Mouse (Mus musculus): ENCODE results near the gene Unc79. TPM values are rescaled to one million over a fixed set of nuclear protein-coding genes. Genes with fewer than 3 reads are reported as not detected.

The Unc79 gene
- polyA plus RNA-seq, 1 experiment from 2014 or later, result 0.31 TPM

DNA sequence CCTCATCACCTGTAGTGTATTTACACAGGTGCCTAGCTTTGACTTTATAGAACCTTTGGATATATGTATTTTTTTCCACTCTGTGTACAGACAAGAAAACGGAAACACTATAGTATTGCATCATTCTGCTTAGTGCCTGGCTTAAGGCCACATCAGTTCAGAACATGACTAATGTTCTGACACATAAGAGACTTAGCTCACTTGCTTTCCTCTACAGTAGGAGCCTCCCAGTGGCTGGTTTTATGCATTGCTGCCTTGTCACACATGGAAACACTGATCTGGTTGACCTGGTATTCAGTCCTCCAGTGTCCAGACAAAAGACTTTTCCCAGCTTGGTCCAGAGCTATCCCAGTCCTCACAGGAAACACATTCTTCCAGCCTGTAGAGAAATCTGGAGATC lies 150.5 kb downstream of the Unc79 start:
- no peak for ATAC-seq (ENCODE audit: insufficient number of reproducible peaks, low FRiP score, low TSS enrichment, low read depth)
- no peak overlapping the region for H3K4me3 ChIP-seq
- H3K27me3 ChIP-seq, result no peaks in the 10 kb centered on the region
- WGBS, result 48% methylated on average over 1 of the region's 1 CpGs
- no peak overlapping the region for H3K27ac ChIP-seq
- no peak overlapping the region for H3K4me2 ChIP-seq
- no peaks in the 10 kb centered on the region for H3K9me3 ChIP-seq
- H3K4me1 ChIP-seq, result no peaks in the 10 kb centered on the region
- no peaks in the 10 kb centered on the region for H3K36me3 ChIP-seq
- H3K9ac ChIP-seq, result no peak overlapping the region

DNA sequence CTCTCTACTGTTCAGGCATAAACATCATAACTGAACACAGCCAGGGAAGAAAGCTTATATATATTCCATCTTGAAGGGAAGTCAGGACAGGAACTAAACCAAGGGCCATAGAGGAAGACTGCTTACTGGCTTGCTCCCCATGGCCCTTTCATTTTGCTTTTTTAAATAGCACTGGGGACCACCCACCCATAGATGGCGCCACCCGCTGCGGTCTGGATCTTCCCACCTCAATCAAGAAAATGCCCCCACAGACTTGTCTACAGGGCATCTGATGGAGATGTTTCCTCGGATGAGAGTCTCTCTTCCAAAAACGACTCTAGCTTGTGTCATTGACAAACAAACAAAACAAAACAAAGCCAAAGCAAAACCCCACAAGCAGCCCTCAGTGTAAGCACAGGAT lies 151.4 kb downstream of the Unc79 start:
- Histone ChIP-seq H3K9ac (no peak overlapping the region), H3K4me2 (no peak overlapping the region), H3K36me3 (no peaks in the 10 kb centered on the region), H3K27ac (no peak overlapping the region), H3K27me3 (no peaks in the 10 kb centered on the region), H3K9me3 (no peaks in the 10 kb centered on the region), H3K4me3 (no peak overlapping the region), H3K4me1 (no peaks in the 10 kb centered on the region)
- ATAC-seq (ENCODE audit: insufficient number of reproducible peaks, low FRiP score, low TSS enrichment, low read depth), result no peak
- 64% methylated on average over 5 of the region's 5 CpGs for WGBS

DNA sequence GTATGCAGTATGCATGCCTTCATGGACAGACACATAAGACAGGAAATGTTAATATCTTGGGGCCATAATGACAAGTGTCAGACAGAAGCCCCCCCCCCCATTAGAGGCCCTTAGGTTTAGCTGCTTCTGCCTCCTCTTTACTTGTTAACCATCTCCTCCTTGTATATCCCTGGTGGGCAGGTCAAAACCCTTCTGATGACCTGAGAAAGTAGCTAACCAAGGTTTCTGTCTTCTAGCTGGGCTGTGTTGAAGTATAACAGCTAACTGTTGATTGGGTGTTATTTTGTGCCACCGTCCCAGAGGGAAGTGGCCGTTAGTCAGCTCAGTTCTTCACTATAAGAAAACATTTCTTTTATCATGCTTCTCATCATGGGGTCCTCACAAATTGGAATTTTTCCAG lies 154.4 kb downstream of the Unc79 start:
- Histone ChIP-seq H3K36me3 (no peaks in the 10 kb centered on the region), H3K27ac (no peak overlapping the region), H3K4me2 (no peak overlapping the region), H3K4me1 (no peaks in the 10 kb centered on the region), H3K9ac (no peak overlapping the region), H3K9me3 (no peaks in the 10 kb centered on the region), H3K27me3 (no peaks in the 10 kb centered on the region), H3K4me3 (no peak overlapping the region)
- 51% methylated on average over 2 of the region's 2 CpGs for WGBS
- ATAC-seq (ENCODE audit: insufficient number of reproducible peaks, low FRiP score, low TSS enrichment, low read depth), result no peak

DNA sequence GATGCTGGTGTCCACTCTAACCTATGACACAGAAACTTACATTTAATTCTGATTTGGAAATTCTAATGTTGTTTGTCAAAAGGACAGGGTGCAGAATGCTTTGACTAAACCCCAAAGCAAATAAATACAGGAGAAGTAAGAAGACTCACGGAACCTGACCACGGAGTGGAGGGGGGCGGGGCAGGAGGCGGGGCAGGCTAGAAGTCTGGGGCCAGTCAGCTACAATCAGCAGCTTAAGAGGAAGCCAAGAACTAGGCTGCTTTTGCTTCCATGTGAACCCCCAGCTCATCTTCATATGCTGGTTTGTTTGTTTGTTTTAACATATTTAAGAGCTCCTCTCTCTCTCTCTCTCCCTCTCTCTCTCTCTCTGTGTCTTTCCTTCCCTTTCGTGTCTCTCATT lies 154.9 kb downstream of the Unc79 start:
- H3K9me3 ChIP-seq, result no peaks in the 10 kb centered on the region
- no peak overlapping the region for H3K27ac ChIP-seq
- 12% methylated on average over 5 of the region's 5 CpGs for WGBS
- H3K4me3 ChIP-seq, result no peak overlapping the region
- H3K9ac ChIP-seq, result no peak overlapping the region
- no peak for ATAC-seq (ENCODE audit: insufficient number of reproducible peaks, low FRiP score, low TSS enrichment, low read depth)
- H3K36me3 ChIP-seq, result no peaks in the 10 kb centered on the region
- H3K4me2 ChIP-seq, result no peak overlapping the region
- H3K4me1 ChIP-seq, result no peaks in the 10 kb centered on the region
- H3K27me3 ChIP-seq, result no peaks in the 10 kb centered on the region

GRCm38 (mm10) chr12:103109301-103109700 lies 160.6 kb downstream of the Unc79 start:
- Histone ChIP-seq H3K9me3 (no peaks in the 10 kb centered on the region), H3K4me1 (no peaks in the 10 kb centered on the region), H3K9ac (no peak overlapping the region), H3K4me2 (no peak overlapping the region), H3K36me3 (no peaks in the 10 kb centered on the region), H3K4me3 (no peak overlapping the region), H3K27me3 (no peaks in the 10 kb centered on the region), H3K27ac (no peak overlapping the region)
- no peak for ATAC-seq (ENCODE audit: insufficient number of reproducible peaks, low FRiP score, low TSS enrichment, low read depth)
- 84% methylated on average over 7 of the region's 7 CpGs for WGBS

DNA sequence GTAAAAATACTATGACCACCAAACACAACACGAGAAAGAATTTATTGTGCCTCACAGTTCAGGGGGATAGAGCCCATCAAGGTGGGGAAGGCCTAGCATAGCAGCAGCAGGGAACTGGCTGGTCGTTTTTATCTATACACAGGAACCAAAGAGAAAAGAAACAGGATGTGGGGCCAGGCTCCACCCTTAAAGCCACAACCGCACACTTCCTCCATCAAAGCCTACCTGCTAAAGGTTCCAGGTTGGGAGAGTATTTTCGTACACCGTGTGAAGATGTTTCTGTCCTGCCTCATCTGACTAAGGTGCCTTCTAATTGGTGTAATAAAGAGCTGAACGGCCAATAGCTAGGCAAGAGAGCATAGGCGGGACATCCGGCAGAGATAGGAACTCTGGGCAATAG lies 168.0 kb downstream of the Unc79 start:
- Histone ChIP-seq H3K27me3 (no peaks in the 10 kb centered on the region), H3K9ac (no peak overlapping the region), H3K36me3 (no peaks in the 10 kb centered on the region), H3K4me2 (no peak overlapping the region), H3K4me1 (no peaks in the 10 kb centered on the region), H3K4me3 (no peak overlapping the region), H3K27ac (no peak overlapping the region), H3K9me3 (no peaks in the 10 kb centered on the region)
- 81% methylated on average over 8 of the region's 8 CpGs for WGBS
- ATAC-seq (ENCODE audit: insufficient number of reproducible peaks, low FRiP score, low TSS enrichment, low read depth), result no peak

- no peak for ATAC-seq (ENCODE audit: insufficient number of reproducible peaks, low FRiP score, low TSS enrichment, low read depth)
Measured at GRCm38 (mm10) chr12:103117517-103118193, 169.0 kb downstream of the Unc79 start.

GRCm38 (mm10) chr12:103121928-103122327 lies 173.3 kb downstream of the Unc79 start:
- Histone ChIP-seq H3K9me3 (no peaks in the 10 kb centered on the region), H3K4me2 (no peak overlapping the region), H3K9ac (no peak overlapping the region), H3K4me1 (0 out of 2 replicates have a peak, but pooled peaks cover 4% of the 10 kb centered on the region), H3K36me3 (no peaks in the 10 kb centered on the region), H3K4me3 (no peak overlapping the region), H3K27me3 (no peaks in the 10 kb centered on the region), H3K27ac (no peak overlapping the region)
- ATAC-seq (ENCODE audit: insufficient number of reproducible peaks, low FRiP score, low TSS enrichment, low read depth), result no peak
- 71% methylated on average over 5 of the region's 5 CpGs for WGBS

More at GRCm38 (mm10) chr12:103117517-103118193, 169.0 kb downstream of the Unc79 start:
- Histone ChIP-seq H3K9me3 (no peaks in the 10 kb centered on the region), H3K9ac (no peak overlapping the region), H3K4me3 (no peak overlapping the region), H3K36me3 (no peaks in the 10 kb centered on the region), H3K27me3 (no peaks in the 10 kb centered on the region), H3K4me2 (no peak overlapping the region), H3K27ac (no peak overlapping the region), H3K4me1 (no peaks in the 10 kb centered on the region)
- 64% methylated on average over 10 of the region's 10 CpGs for WGBS

GRCm38 (mm10) chr12:103123861-103124260 lies 175.2 kb downstream of the Unc79 start:
- H3K9me3 ChIP-seq, result no peaks in the 10 kb centered on the region
- H3K4me3 ChIP-seq, result no peak overlapping the region
- no peaks in the 10 kb centered on the region for H3K36me3 ChIP-seq
- H3K4me2 ChIP-seq, result no peak overlapping the region
- H3K27me3 ChIP-seq, result no peaks in the 10 kb centered on the region
- 78% methylated on average over 1 of the region's 1 CpGs for WGBS
- ATAC-seq (ENCODE audit: insufficient number of reproducible peaks, low FRiP score, low TSS enrichment, low read depth), result no peak
- 0 out of 2 replicates have a peak, but pooled peaks cover 4% of the 10 kb centered on the region for H3K4me1 ChIP-seq
- no peak overlapping the region for H3K27ac ChIP-seq
- H3K9ac ChIP-seq, result no peak overlapping the region

GRCm38 (mm10) chr12:103128914-103129313 lies 180.3 kb downstream of the Unc79 start:
- Histone ChIP-seq H3K27ac (no peak overlapping the region), H3K4me3 (no peak overlapping the region), H3K27me3 (no peaks in the 10 kb centered on the region), H3K4me1 (0 out of 2 replicates have a peak, but pooled peaks cover 4% of the 10 kb centered on the region), H3K9ac (no peak overlapping the region), H3K36me3 (no peaks in the 10 kb centered on the region), H3K9me3 (no peaks in the 10 kb centered on the region), H3K4me2 (no peak overlapping the region)
- no peak for ATAC-seq (ENCODE audit: insufficient number of reproducible peaks, low FRiP score, low TSS enrichment, low read depth)
- WGBS, result 94% methylated on average over 6 of the region's 6 CpGs

GRCm38 (mm10) chr12:103129395-103130248 lies 181.0 kb downstream of the Unc79 start:
- H3K9ac ChIP-seq, result no peak overlapping the region
- H3K36me3 ChIP-seq, result no peaks in the 10 kb centered on the region
- no peak overlapping the region for H3K27ac ChIP-seq
- no peaks in the 10 kb centered on the region for H3K27me3 ChIP-seq
- no peak overlapping the region for H3K4me2 ChIP-seq
- no peak overlapping the region for H3K4me3 ChIP-seq
- 72% methylated on average over 17 of the region's 17 CpGs for WGBS
- no peak for ATAC-seq (ENCODE audit: insufficient number of reproducible peaks, low FRiP score, low TSS enrichment, low read depth)
- H3K9me3 ChIP-seq, result no peaks in the 10 kb centered on the region
- 0 out of 2 replicates have a peak, but pooled peaks cover 4% of the 10 kb centered on the region for H3K4me1 ChIP-seq

DNA sequence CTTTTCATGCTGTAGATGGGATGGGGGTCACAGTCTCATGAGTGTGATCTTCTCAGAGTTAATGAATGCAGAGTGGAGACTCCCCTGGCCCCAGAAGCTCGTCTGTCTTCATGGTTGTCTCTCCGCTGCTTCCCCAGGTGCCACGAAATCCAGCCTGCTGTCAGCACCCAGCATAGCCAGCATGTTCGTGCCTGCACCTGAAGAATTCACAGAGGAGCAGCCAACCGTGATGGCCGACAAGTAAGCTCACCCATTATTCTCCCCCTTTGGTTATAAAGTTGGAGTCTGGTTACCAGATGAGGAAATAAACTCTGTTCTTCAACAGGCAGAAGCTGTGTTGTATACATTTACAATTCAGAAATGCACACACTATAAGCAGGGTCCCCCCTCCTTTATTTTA lies 182.8 kb downstream of the Unc79 start:
- H3K36me3 ChIP-seq, result no peaks in the 10 kb centered on the region
- H3K4me2 ChIP-seq, result no peak overlapping the region
- no peaks in the 10 kb centered on the region for H3K4me1 ChIP-seq
- no peaks in the 10 kb centered on the region for H3K27me3 ChIP-seq
- no peak overlapping the region for H3K4me3 ChIP-seq
- no peak overlapping the region for H3K27ac ChIP-seq
- H3K9me3 ChIP-seq, result no peaks in the 10 kb centered on the region
- ATAC-seq (ENCODE audit: insufficient number of reproducible peaks, low FRiP score, low TSS enrichment, low read depth), result no peak
- H3K9ac ChIP-seq, result no peak overlapping the region
- 44% methylated on average over 6 of the region's 6 CpGs for WGBS

Measured in limb, embryonic 15.5 days (tissue).